Mouse (Mus musculus) 416B (cell line): ENCODE measurements around the gene Pde8b.

Experiments
- DNase-seq: peaks from one replicate; pipeline ENCODE4 v3.0.0; 2011; ENCODE audit warnings: low read depth

The Pde8b gene

DNA sequence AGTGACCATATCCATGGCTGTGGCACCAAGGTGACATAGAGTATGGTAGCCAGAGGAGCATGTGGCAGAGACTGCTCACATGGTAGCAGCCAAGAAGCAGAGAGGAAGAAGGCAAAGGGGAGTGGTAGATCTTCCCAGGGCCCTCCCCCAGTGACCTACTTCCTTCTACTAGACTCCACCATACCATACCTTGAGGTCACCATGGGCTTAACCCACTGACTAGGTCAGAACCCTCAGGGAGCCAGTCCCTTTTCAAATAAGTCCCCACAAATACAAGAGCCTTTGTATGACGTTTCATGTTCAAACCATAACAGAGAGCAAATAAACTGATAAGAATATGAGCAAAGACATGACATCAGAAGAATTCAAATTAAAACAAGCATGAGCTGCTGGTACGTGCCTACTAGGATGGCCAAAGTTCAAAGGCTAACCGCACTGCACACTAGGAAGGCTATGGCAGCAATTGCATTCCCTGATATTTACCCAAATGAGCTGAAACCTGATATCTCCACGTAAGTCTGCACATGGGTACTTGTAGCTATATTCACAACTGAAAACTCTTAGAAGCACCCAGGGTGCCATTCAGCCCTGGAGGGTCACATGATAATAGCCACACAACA lies 109.6 kb downstream of the Pde8b start:
- no peak for DNase-seq

DNA sequence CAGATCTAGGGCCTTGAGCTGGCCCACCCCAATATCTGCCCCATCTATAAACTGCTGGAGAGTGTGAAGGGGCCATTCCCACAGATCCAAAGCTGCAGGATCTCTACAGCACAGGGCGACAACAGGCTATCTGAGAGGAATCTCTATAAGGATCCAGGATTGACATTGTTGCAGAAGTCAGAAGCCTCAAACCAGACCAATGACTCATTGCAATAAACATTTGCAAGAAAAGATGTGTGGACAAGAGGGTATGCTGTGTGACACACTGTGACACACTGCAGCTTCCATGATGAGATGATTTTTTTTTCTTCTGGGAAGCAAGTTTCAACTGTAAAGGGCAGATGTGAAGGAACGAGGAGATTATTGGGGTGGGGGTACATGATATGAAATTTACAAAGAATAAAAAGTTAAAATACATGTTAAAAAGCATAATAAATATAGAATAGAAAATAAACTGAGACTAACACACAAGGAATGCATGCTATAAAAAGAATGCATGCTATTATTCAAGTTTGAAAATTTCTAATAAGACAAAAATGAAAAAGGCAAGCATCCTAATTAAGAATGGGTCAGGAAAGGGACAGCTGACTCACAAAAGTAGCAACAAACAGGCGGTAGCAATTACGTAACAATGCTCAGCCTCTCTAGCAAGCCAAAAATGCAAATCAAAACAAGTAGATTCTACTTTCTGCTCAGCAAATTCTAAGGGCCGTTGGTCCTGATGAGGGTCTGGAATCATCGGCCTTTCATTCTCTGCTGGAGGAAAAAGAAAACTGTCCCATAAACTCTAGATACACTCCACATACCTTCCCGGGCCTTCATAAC lies 114.6 kb downstream of the Pde8b start:
- no peak for DNase-seq

DNA sequence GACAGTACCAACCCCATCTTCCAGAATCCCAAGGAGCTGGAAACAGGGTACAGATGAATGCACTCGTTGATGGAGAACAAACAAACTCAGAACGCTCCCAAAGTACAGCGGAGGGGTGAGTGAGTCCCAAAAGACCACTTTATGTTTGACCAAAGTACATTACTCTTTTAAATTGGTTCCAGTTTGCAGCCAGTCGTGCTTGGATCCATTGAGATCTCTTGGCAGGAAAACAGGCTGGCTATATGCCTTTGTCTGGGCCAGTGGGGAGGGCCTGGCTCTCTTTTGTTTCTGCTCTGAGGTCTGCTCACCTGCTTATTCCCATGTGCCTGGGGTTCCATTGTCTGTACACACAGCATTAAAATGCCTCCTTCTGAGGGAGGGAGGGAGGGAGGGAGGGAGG lies 118.3 kb downstream of the Pde8b start:
- DNase-seq: no peak

DNA sequence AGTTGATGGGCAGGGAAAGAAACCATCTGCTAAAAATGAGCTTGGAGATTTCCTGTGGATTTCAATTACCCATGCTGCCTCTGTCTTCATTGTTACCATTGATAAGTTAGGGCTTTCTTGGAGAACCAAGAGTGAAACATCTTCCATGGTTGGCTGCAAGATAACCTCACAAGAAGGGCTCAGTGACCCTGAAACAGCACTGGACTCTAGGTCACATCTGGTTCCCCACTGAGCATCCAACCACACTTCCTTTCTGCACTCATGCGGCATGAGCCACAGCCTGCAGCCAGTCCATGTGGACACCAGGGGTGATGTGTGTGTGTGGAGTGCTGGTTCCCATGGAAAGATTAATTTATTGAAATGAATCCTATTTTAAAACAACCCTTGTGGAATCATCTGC lies 119.1 kb downstream of the Pde8b start:
- no peak for DNase-seq

DNA sequence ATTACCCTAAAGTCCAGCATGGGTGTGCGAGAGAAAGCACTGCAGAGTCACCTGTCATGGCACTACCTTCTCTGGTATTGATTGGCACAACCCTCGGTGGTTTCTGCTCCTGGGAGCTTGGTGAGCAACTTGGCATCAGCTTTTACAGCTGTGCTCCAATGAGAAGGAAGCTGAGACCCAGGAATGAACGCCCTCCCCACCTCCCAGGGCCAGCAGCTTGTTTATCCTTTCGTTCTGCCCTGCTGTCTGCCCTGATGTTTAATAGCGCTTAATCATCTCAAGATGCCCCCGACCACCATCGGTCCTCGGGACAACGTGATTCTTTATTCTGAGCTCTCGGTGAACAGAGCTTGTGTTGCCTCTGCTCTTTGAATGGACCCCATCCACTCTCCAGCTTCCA lies 122.8 kb downstream of the Pde8b start:
- DNase-seq: no peak

DNA sequence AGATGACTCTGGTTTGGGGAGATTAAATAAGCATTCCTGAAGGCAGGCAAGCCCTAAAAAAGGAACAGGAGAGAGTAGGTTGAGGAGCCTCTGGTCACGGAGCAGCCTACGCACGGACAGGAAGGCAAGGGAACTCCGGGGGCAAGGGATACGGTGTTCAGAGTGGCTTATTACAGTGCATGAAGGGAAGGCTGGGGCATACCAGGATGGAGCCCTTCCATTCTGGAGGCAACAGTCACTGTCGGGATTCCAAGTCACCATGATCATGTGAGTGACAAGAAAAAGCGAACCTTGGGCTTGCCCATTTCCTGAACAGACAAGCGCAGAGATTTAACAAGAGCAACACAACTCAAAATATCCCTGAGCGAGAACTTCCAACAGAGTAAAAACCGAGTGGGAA lies 123.3 kb downstream of the Pde8b start:
- DNase-seq: no peak

DNA sequence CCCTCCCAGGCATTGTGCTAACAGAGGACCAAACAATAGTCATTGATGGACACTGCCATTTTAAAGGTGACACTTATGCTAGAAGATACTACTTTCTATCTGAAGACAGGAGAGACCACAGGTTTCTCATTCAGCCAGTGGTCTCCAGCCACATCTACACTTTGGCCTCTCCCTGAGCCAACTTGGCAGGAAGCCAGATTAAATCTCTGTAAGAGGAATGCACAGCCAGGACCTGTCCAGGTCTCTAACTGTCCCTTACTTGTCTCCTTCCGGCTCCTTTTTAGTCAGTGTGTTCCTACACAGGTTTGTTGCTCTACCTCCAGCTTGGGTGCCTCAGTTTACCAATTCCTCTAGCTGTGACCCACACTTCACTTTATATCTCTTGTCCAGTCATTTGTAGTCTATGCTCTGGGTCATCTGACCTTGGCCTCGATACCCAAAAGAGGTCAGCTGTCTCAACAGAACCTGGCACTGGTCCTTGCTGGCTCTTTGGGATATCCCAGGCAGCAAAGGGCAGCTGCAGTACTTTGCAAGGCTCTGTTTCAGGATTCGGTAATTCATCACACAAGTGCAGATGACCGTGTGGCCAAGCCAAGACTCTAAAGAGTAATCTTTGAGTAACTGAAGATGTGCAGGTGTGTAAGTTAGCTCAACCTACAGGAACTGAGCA lies 124.5 kb downstream of the Pde8b start:
- no peak for DNase-seq

DNA sequence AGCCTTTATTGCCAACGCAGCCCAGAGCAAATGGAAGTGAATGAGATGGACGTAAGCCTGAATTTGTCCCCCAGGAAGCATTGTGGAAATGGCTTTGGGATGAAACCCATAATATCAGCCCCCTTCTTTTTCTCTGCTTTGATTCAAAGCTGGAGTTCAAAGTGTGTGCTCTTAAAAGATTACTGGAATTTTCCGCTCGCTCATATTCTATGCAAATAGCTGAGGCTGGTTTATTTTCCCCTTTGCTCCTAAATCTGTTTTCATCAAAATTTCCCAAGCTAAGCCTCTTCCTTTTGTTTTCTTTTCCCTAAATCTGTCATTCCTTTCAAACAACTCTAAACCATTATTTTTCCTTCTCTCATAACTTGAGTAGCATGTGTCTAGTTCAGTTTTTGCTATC lies 129.6 kb downstream of the Pde8b start:
- DNase-seq: no peak

DNA sequence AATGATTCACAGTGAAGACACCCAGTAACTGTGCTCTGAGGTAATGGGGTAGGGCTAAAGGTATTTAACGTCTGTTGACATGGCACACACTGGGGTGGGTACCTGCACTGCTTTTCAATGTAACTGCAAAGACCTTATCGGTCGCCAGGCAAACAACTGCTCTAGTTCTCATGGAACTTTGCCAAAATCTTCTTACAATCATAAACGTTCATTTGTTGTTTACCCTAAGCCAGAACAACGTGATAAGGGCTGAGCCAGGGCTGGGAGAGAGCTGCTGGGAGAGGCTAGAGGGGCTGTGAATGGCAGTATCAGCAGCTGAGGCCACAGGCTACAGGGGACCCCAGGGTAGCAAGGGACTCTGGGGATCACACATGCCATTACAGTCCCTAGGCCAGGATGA lies 136.4 kb downstream of the Pde8b start:
- no peak for DNase-seq

DNA sequence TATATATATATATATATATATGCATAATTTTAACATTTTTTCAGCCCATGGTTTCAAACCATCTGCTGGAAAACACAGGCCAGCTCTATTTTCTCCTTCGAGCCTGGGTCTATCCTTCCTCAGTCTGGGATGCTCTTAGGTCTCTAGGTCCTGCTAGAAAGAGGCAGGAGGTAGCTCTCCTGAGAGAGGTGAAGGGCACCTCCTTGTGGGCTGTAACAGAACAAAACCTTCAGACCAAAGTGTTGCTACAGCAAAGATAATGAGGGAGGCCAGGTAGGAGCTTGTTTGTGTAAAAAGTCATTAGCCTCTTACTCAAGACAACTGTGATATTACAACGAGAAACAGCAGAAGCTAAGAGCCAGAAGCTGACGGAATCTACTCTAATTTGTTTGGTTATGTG lies 140.6 kb downstream of the Pde8b start:
- peak; percentile 18 for DNase-seq

DNA sequence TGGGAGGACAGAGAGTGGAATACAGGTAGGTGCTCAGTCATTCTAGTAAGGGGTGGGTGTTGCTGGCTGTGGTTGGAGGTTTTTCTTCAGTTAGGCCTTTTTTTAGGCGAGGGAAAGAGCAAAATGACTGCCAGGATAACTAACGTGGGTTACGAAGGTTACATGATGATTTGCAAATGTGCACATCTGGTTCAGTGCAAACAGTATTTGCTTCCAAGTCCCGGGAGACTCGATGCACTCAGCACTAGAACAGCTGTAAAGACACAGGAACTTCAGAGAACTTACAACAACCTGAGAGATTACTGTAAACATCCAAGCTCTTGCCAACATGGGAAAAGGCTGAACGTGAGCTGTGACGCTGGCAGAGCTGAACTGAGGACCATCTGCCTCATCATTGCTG lies 142.1 kb downstream of the Pde8b start:
- DNase-seq: no peak

DNA sequence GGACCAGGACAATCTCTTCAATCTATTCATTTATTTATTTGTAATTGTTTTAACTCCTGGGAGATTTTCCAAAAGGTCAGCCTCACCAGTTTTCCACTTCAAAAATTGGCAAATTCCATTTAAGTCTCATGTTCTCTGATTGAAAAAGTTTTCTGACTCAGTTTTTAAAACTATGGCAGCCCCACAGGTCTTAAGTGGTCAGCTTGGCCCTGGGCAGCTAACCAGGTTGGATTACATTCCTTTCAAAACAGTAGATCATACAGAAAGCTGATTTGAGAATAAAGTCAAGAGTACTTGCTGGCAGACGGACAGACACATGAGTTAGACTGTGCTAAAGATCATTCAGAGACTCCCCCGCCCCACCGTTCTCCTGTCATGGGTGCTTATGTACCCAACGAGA lies 145.3 kb downstream of the Pde8b start:
- DNase-seq: no peak

DNA sequence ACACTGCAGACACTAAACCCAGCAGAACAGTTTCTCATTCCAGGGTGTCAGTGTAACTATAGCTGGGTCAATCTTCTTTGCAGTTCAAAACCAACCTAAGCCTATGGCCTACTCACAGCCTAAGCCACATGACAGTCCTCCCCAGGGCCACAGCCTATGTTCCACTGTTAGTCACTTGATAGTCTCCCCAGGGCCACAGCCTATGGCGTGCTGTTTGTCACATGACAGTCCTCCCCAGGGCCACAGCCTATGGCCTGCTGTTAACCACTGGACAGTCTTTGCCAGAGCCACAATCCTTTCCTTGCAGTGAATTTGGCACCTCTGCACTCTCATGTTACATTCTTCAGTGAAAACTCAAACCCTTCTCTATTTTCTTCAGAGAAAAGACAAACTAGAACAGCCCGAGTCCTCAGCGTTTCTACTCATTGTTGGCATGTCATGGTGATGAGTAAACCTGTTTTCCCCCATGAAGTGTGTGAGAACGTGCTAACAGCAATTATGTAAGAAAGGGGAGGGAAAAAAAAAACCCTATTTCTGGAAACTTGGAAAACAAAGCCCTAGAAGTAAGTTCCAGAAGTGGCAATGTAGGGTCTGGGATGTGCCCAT lies 147.0 kb downstream of the Pde8b start:
- no peak for DNase-seq

DNA sequence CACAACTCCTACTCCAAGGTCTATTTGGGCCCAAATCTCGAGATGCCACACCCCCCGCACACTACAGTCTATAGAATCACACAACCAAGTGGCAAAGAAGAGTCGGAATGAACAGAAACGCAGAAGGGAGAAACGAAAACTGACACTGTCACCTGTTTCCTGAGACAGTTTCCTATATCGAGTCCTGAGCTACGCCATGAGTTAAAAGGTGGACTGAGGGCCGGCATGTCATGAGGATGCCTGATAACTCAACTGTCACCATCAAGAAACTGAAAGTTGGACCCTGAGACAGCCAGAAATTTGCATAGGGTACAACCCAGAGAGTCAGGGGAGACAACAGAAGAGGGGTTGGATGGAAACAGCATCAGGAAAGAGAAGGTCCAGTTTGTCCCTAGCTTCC lies 148.8 kb downstream of the Pde8b start:
- DNase-seq: no peak

DNA sequence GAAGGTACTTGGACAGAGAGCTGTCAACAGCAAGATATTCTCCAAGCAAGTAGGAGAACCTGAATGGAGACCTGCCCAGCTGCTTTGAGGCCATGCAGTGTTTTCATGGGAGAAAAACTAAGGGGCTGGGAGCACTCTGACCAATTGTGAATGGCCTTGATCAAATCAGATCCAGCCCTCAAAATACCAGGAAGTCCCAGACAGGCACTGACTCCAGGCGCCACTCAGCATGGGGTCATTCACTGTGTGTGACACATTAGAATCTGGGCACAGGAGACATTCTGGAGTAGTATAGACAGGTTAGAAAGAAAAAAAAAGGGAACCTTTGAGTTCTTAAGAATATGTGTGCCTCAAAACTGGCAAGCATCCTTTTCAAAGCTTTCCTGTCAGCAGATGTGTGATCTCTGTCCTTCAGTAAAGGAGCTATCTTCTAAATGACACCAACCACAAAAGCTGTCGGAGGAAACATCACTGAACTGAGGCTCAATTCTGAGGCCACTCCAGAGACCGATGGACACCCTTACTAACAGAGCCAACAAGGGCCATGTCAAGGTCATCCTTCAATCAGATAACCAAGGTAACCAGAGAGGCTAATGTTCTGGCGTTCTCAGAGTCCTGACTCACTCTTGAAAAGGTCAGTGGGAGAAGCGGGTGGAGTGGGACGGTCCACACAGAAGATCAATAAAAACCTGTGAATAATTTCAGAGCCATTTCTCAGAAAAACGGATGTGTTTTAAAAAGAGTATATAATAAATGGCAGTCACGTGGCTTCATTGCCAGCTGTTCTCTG lies 151.0 kb downstream of the Pde8b start:
- no peak for DNase-seq

DNA sequence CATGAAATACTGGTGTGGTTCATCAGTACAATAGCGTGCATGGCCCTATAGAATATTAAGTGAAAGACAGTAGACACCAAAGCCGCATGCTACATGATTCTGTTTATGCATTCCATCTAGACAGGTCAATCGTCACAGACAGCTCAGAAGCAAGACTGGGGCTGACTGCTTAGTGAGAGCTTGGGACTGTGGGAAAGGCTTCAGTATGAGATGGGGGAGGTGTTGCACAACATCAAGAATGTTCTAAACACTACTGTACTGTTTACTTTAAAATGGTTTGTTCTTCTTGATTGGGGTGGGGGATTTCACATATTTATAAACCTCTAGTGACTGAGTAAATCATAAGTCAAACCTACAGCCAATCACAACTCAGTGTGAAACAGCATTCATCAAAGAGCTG lies 153.5 kb downstream of the Pde8b start:
- DNase-seq: no peak

DNA sequence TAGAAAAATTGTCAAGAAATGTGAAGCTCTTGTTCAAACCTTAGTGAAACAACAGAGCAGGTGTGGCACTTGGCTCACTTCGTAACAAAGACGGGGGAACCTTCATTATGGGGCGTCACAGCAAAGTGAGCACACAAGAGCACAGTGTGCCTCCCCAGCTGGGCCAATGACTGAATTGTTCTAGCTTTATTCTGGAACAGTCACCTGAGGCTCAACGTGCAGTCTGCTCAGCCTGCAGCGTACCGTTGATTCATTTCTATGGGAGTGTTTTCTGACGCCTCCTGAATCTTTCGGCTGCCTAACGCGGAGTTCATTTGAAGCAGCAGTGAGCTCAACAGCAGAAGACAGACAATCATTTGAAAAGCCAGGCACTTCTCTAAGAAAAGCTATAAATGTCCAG lies 154.3 kb downstream of the Pde8b start:
- no peak for DNase-seq

DNA sequence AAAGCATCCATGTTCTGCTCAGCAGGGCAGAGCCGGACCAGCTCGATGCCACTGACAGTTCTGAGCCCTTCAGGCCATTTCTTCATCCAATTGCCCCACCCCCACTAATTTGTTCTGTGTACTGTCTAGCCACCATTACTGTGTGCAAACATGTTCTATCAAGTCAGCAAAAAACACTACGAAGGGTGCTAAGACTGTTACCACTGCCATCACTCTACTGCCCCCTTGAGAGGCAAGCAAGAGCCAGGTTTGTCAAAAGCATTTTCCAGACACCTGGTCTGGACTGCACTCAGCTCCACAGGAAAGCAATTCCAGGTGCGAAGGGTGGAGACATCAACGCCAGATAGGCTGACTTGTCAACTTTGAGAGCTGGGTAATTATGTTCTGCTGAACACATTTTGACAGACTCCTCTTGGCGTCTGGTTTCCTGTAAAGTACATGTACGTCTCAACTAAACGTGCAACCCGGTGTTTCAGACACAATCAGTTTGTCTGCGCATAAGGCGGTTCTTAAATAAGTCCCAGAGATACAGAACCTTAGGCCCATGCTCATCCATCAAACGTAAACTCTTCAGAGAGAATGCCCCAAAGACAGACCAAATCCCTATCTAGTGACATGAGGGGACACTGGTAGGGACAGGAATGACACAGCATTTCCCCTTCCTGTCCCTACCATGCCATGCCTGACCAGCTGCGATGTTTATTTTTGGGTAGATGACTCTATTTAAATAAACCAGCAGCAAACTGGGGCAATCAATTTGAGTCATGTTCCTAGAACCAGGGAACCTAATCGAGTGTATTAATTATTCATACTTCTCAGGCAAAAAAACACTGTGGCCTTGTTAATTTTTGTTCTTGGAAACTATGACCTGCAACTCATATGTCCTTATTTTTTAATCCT lies 158.3 kb downstream of the Pde8b start:
- DNase-seq: peak; percentile 72

DNA sequence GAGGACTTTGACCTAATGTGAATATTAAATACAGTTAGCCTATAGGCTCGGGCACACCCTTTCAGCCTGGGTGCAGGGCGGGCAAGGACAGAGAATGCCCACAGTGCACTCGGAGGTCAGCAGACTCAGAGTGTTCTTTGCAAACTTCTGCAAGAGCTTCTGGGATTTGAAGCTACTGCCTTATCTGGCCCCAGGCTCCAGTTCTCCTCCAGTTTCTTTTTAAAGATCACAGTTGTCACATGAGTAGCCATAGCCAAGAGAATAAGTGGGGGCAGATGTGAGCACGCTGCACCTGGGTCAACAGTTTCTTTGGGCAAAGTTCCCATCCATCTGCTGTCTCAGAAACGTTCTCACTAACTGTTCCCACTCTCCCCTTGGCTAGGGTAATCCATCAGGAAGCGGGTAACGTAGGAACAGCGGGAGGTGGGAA lies 162.8 kb downstream of the Pde8b start:
- no peak for DNase-seq

DNA sequence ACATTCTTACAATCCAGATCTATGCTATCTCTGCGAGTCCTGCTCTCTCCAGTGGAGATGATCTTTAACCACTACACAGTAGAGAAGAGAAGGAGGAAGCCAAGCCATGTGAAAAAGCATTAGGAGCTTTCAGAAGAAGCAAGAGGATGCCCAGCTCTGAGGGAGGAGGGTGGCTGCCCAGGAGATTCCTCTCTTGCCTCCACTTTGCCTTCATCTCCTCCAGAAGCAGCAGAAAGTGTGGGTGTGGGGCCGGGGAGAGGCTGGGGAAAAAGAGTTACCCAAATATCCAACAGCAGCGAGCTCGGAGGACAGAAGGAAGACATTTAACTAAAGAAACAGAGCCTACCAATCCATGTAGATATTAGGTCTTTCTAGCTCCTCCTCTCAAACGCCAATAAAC lies 164.1 kb downstream of the Pde8b start:
- no peak for DNase-seq

DNA sequence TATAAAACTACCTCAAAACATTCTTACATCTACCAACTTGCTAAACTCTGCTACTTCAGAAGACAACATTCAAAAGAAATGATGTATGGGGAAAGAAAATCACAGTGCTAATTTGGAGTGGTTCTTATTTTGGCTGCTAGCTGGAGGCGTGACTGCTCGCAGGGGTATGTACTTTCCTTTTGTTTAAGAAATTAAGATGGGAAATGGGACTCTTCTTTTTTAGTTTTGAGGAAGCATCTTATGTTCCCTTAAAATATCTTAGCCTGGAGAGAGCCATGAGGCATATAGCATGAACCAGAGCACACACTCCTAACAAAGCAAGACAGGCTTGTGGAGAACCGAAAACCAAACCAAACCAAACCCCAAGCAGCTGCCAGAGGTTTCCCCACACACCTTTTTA lies 167.5 kb downstream of the Pde8b start:
- no peak for DNase-seq
